Mouse (Mus musculus) heart, postnatal 25 days (tissue): ENCODE data around the gene Depdc7. TPM values are rescaled to one million over a fixed set of nuclear protein-coding genes. Genes with fewer than 3 reads are reported as not detected.

Source experiments
- total RNA-seq, 2 experiments: library from RNA; stranded (reverse); gene quantifications; 2 replicates each; pipeline ENCODE4 v1.2.3; 2021

The Depdc7 gene
- total RNA-seq, 2 experiments from 2014 or later, result 0.89 to 0.99 TPM

Other genes starting within 250 kb of the Depdc7 start
- gene Hipk3, start 248.4 kb downstream of the Depdc7 start, total RNA-seq, result 100 to 1,000 TPM; 202 to 215 TPM
- 10 to 100 TPM; 12.0 to 14.7 TPM for gene Cstf3, start 152.4 kb downstream of the Depdc7 start, total RNA-seq
- gene Tcp11l1, start 30.7 kb downstream of the Depdc7 start, total RNA-seq, result 1 to 10 TPM; 6.0 to 7.3 TPM
- gene Pin1rt1, start 26.5 kb downstream of the Depdc7 start, total RNA-seq, result not detected
- gene Qser1, start 73.9 kb upstream of the Depdc7 start, total RNA-seq, result 10 to 100 TPM; 26.7 to 27.7 TPM
- gene Prrg4, start 107.0 kb upstream of the Depdc7 start, total RNA-seq, result 1 to 10 TPM in 1 of 2 experiments, under 1 TPM in 1; 0.78 to 1.4 TPM
- 1 to 10 TPM; 3.9 to 4.2 TPM for gene Ccdc73, start 124.9 kb upstream of the Depdc7 start, total RNA-seq